Mouse (Mus musculus) hindbrain, embryonic 11.5 days (tissue): ENCODE results near the gene Gm28048. TPM values are rescaled to one million over a fixed set of nuclear protein-coding genes. Genes with fewer than 3 reads are reported as not detected.

Source experiments
- ATAC-seq: fragments of 200-750 bp; cut with Nextera tagmentation; 2 replicates; pipeline ENCODE4 v1.8.0; 2017; ENCODE audit warnings: mild to moderate bottlenecking, moderate TSS enrichment, moderate library complexity; ENCODE audit not compliant: low FRiP score
- DNase-seq: peaks from one replicate; pipeline ENCODE4 v3.0.0-alpha.2; 2015; ENCODE audit warnings: low spot score
- H3K27ac ChIP-seq: fragments of 300-500 bp; sonication (generic); 2 replicates; pipeline ENCODE4 v1.5.1; 2014; ENCODE audit warnings: mild to moderate bottlenecking, low read depth, low read length
- H3K27me3 ChIP-seq: fragments of 300-500 bp; sonication (generic); 2 replicates; pipeline ENCODE4 v1.6.1; 2014; ENCODE audit warnings: mild to moderate bottlenecking, low read length, moderate library complexity, mixed read lengths; ENCODE audit not compliant: control insufficient read depth, insufficient read depth
- H3K36me3 ChIP-seq: fragments of 300-500 bp; sonication (generic); 2 replicates; pipeline ENCODE4 v1.6.1; 2014; ENCODE audit warnings: mild to moderate bottlenecking, low read length, moderate library complexity, mixed read lengths; ENCODE audit not compliant: control insufficient read depth, insufficient read depth
- H3K4me1 ChIP-seq: fragments of 300-500 bp; sonication (generic); replicated peaks from 2 replicates; pipeline ENCODE4 v1.6.1; 2014; ENCODE audit warnings: low read length, mixed read lengths; ENCODE audit not compliant: control insufficient read depth, insufficient read depth
- H3K4me2 ChIP-seq: fragments of 300-500 bp; sonication (generic); replicated peaks from 2 replicates; pipeline ENCODE4 v1.6.1; 2014; ENCODE audit warnings: mild to moderate bottlenecking, low read depth, low read length
- H3K4me3 ChIP-seq: fragments of 300-500 bp; sonication (generic); 2 replicates; pipeline ENCODE4 v1.5.1; 2014; ENCODE audit warnings: low read depth, low read length
- H3K9ac ChIP-seq: fragments of 300-500 bp; sonication (generic); 2 replicates; pipeline ENCODE4 v1.6.1; 2014; ENCODE audit warnings: low read depth, low read length
- H3K9me3 ChIP-seq: fragments of 300-500 bp; sonication (generic); 2 replicates; pipeline ENCODE4 v1.6.1; 2016; ENCODE audit warnings: low read length; ENCODE audit not compliant: control insufficient read depth
- WGBS: fragments of 180-500 bp; shearing (Covaris S2); extraction: QIAGEN DNeasy Blood & Tissue Kit; methylation state at CpG from one replicate; pipeline ENCODE4 v1.1.7; 2014; 5-methylcytosine and 5-hydroxymethylcytosine counted together
- polyA plus RNA-seq: library from polyadenylated mRNA; unstranded; fragments of >200 nt; fragmentation: Nextera tagmentation; extraction: Ambion mirVana; gene quantifications from 2 replicates; pipeline ENCODE4 v1.2.1, GENCODE M21; 2014

The Gm28048 gene
- polyA plus RNA-seq, 1 experiment from 2014 or later = 4.8 TPM

DNA sequence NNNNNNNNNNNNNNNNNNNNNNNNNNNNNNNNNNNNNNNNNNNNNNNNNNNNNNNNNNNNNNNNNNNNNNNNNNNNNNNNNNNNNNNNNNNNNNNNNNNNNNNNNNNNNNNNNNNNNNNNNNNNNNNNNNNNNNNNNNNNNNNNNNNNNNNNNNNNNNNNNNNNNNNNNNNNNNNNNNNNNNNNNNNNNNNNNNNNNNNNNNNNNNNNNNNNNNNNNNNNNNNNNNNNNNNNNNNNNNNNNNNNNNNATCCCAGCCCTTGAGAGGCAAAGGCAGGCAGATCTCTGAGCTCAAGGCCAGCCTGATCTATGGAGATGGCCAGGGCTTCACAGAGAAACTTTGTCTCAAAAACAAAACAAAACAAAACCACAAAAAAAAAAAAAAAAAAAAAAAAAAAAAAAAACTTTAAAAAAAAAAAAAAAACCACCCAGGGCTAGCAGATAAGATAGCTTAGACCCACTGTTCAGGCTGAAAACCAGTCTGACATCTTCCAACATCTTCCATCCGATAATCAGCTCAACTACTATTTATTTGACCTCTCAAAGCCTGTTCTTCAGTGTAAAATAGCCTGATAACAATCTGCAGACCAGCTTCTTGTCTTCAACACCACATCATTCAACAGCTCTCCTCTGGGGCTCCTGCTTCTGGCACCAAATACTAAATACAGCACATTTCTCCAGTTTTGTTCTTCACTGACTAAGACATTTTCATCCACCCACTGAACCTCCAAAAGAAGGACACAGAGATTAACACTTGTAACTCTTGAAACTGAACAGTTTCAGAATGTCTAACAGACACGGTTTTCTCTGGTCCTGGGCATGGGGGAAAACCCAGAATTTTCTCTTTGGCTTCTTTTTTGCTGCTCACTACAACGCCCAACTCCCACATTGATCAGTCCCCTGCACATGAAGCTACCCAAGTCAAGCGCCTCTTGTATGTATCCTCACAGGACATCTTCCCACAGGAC lies 136.9 kb downstream of the Gm28048 start:
- no peak for DNase-seq
- H3K27me3 ChIP-seq = no peaks in the 10 kb centered on the region
- no peaks in the 10 kb centered on the region for H3K36me3 ChIP-seq
- ATAC-seq = no peak
- 80% methylated on average over 4 of the region's 4 CpGs for WGBS
- H3K4me3 ChIP-seq = no peak overlapping the region
- no peak overlapping the region for H3K9ac ChIP-seq
- H3K9me3 ChIP-seq = no peaks in the 10 kb centered on the region
- no peak overlapping the region for H3K27ac ChIP-seq
- no peak overlapping the region for H3K4me2 ChIP-seq
- H3K4me1 ChIP-seq = no peaks in the 10 kb centered on the region

DNA sequence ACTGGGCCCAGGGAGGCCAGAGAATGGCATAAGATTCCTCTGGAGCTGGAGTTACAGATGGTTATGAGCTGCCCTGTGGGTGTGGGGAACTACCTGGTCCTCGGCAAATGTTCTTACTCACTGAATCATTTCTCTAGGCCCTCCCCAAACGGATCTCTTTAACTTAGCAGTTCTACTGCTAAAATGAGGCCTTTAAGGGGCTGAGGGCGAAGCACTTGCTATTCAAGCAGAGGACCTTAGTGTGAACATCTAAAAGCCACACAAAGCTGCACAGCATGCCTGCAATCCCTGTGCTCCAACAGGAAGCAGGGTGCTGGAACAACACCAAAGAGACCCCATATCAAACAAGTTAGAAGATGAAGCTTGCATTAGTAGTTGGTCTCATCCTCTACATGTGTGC lies 142.4 kb downstream of the Gm28048 start:
- ATAC-seq (no peak), DNase-seq (no peak)
- no peaks in the 10 kb centered on the region for H3K4me1 ChIP-seq
- H3K27me3 ChIP-seq = no peaks in the 10 kb centered on the region
- no peaks in the 10 kb centered on the region for H3K9me3 ChIP-seq
- 84% methylated on average over 3 of the region's 3 CpGs for WGBS
- no peaks in the 10 kb centered on the region for H3K36me3 ChIP-seq
- H3K9ac ChIP-seq = no peak overlapping the region
- H3K27ac ChIP-seq = no peak overlapping the region
- no peak overlapping the region for H3K4me3 ChIP-seq
- H3K4me2 ChIP-seq = no peak overlapping the region

DNA sequence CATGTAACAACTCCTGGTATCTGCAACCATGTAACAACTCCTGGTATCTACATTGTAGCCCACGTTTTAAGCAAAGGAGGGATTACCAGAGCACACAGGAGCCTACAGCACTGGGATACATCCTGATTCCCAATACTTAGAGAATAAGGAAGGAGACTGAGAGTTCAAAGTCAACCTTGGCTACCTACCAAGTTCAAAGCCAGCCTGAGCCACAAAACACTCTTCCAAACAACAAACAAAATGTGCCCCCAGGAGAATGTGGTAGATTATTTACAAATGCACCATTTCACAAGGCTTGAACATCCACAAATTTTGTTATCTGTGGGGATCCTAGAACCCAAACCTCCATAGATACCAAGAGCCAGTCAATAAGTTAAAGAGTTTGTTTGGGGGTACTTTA lies 143.5 kb downstream of the Gm28048 start:
- Histone ChIP-seq H3K4me2 (no peak overlapping the region), H3K27me3 (no peaks in the 10 kb centered on the region), H3K9ac (no peak overlapping the region), H3K4me1 (no peaks in the 10 kb centered on the region), H3K36me3 (no peaks in the 10 kb centered on the region), H3K4me3 (no peak overlapping the region), H3K9me3 (no peaks in the 10 kb centered on the region), H3K27ac (no peak overlapping the region)
- WGBS = 85% methylated on average over 1 of the region's 1 CpGs
- DNase-seq (no peak), ATAC-seq (no peak)

DNA sequence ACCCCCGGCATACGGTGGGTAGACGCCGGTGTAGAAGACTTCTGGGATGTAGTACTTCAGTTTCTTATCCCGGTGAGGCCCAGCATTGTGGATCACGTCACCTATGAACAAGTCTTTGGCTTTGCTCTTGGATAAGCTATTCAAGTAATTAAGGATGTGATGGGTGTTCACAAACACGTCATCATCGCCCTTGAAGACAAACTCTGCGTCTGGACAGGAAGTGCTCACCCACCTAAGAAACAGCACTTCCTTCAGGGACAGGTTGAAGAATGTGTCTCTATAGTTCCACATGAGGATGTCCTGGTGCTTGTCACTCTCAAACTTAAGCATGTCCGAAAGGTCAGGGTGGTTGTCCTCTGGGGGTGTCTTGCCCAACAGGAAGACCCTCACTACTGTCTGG lies 145.6 kb downstream of the Gm28048 start:
- no peak overlapping the region for H3K4me3 ChIP-seq
- H3K27me3 ChIP-seq = no peaks in the 10 kb centered on the region
- H3K9me3 ChIP-seq = no peaks in the 10 kb centered on the region
- DNase-seq (no peak), ATAC-seq (no peak)
- WGBS = 92% methylated on average over 10 of the region's 10 CpGs
- no peak overlapping the region for H3K4me2 ChIP-seq
- no peak overlapping the region for H3K9ac ChIP-seq
- H3K36me3 ChIP-seq = no peaks in the 10 kb centered on the region
- no peaks in the 10 kb centered on the region for H3K4me1 ChIP-seq
- H3K27ac ChIP-seq = no peak overlapping the region

DNA sequence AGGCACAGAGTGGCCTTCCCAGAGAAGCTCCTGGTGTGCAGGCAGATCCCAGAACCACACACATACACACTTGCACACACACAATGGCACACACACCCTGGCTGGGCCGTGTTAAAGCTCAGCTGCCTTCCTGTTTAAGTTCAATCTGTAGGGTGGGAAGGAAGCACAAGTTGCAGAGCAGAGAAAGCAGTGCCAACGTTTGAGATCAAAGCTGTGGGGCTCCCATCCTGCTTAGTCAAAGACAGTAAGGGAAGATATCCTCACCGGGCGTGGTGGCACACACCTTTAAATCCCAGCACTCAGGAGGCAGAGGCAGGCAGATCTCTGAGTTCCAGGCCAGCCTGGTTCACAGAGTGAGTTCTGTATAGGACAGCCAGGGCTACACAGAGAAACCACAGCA lies 149.3 kb downstream of the Gm28048 start:
- Histone ChIP-seq H3K4me3 (no peak overlapping the region), H3K4me1 (no peaks in the 10 kb centered on the region), H3K9me3 (no peaks in the 10 kb centered on the region), H3K9ac (no peak overlapping the region), H3K27me3 (no peaks in the 10 kb centered on the region), H3K4me2 (no peak overlapping the region), H3K36me3 (no peaks in the 10 kb centered on the region), H3K27ac (no peak overlapping the region)
- DNase-seq (no peak), ATAC-seq (no peak)
- 82% methylated on average over 4 of the region's 4 CpGs for WGBS

DNA sequence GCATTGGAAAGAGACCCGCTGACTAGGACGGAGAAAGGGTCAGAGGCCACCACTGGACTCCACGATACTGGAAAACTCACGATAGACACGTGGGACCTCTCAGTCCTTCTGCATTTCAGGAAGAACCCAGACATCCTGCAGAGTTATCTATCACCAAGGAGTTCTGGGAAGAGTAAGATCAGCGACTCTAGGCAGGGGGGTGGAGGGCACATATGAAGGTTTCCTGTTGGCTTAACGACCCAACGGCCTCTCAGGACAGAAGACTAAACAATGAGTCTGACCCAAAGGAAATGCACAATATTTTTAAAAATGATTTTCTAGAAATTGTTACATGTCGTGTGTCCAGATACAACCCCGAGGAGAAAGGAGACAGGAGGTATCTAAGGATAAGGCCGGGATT lies 150.0 kb downstream of the Gm28048 start:
- DNase-seq = no peak
- Histone ChIP-seq H3K9ac (no peak overlapping the region), H3K9me3 (no peaks in the 10 kb centered on the region), H3K36me3 (no peaks in the 10 kb centered on the region), H3K27me3 (no peaks in the 10 kb centered on the region), H3K4me1 (no peaks in the 10 kb centered on the region), H3K27ac (no peak overlapping the region), H3K4me3 (no peak overlapping the region), H3K4me2 (no peak overlapping the region)
- 86% methylated on average over 11 of the region's 11 CpGs for WGBS
- no peak for ATAC-seq

DNA sequence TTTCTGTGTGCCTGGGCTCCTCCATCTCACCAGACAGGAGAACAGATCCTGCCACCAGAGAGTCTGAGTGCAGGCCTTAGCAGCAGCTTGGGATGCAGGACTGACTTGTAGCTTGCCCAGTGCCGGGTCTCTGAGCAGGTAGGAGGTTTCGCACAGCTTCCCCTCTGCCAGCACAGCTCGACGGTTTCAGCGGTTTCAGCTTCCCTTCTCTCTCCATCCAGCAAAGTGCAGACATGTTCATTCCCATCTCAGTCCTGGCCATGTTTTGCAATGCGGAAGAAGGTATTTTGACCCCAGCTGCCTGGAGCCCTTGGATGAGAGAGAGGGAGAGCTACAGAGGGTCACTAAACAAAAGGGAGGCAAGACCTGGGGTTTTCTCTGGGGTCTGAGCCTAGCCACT lies 151.2 kb downstream of the Gm28048 start:
- H3K9ac ChIP-seq = no peak overlapping the region
- H3K27ac ChIP-seq = no peak overlapping the region
- no peak for ATAC-seq
- H3K27me3 ChIP-seq = no peaks in the 10 kb centered on the region
- no peaks in the 10 kb centered on the region for H3K9me3 ChIP-seq
- H3K4me3 ChIP-seq = no peak overlapping the region
- 76% methylated on average over 6 of the region's 6 CpGs for WGBS
- no peak overlapping the region for H3K4me2 ChIP-seq
- H3K4me1 ChIP-seq = no peaks in the 10 kb centered on the region
- no peaks in the 10 kb centered on the region for H3K36me3 ChIP-seq
- no peak for DNase-seq

DNA sequence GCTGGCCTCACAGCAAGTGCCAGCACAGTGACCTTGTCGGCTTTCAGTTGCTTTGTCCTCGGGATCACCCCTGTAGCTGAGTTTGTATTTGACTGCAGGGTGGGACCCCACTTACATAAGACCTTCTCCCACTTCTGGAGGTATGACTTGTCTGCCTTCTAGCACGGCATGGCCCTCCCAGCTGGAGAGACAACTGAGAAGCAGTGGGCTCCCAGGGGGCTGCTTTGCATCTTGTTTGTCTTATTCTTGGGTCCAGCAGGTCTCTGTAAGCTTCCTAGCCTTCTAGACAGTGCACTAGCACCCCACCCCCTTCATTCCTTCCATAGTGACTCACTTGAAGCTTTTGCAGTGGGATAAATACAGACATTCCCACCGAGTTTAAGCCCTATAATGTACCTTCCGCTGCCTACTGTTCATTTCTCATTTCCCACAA lies 151.7 kb downstream of the Gm28048 start:
- DNase-seq = no peak
- ATAC-seq = no peak
- 58% methylated on average over 5 of the region's 5 CpGs for WGBS
- H3K4me3 ChIP-seq = no peak overlapping the region
- no peaks in the 10 kb centered on the region for H3K36me3 ChIP-seq
- no peak overlapping the region for H3K27ac ChIP-seq
- no peak overlapping the region for H3K9ac ChIP-seq
- no peaks in the 10 kb centered on the region for H3K4me1 ChIP-seq
- H3K9me3 ChIP-seq = no peaks in the 10 kb centered on the region
- H3K27me3 ChIP-seq = no peaks in the 10 kb centered on the region
- H3K4me2 ChIP-seq = no peak overlapping the region

DNA sequence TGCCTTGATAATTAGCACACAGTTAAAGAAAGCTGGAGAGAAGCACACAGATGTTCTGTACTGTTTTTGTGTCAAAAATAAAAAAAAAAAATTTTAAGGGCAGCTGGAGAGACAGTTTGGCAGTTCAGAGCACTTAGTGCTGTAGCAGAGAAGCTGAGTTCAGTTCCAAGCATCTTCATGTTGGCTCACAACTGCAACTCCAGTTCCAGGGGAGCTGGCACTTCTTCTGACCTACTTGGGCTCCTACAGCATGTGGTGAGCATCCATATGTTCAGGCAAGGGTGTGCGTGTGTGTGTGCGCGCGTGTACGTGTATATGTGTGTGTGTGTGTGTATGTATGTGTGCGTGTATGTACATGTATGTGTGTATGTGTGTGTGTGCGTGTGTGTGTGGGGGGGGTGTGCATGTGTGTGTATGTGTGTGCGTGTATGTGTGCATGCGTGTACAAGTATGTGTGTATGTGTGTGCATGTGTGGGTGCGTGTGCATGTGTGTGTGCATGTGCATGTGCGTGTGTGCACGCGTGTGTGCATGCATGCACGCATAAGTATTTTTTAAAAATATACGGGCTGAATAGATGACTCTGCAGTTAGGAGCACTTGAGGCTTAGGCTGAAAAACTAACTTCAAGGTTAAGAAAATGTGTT lies 152.8 kb downstream of the Gm28048 start:
- Histone ChIP-seq H3K4me2 (no peak overlapping the region), H3K4me1 (no peaks in the 10 kb centered on the region), H3K27ac (no peak overlapping the region), H3K27me3 (no peaks in the 10 kb centered on the region), H3K9me3 (no peaks in the 10 kb centered on the region), H3K4me3 (no peak overlapping the region), H3K36me3 (no peaks in the 10 kb centered on the region), H3K9ac (no peak overlapping the region)
- DNase-seq = no peak
- 95% methylated on average over 15 of the region's 15 CpGs for WGBS
- no peak for ATAC-seq
